Mouse (Mus musculus) Patski (cell line): ENCODE measurements around the gene Os9. TPM values are rescaled to one million over a fixed set of nuclear protein-coding genes. Genes with fewer than 3 reads are reported as not detected.

Source experiments
- ATAC-seq: fragments of 100-300 bp; one replicate; pipeline ENCODE4 v1.8.0; 2021
- CTCF ChIA-PET: fragments of 350-600 bp; sonication (Branson Sonifier 250); formaldehyde crosslinking; loops from one replicate; lab custom pipeline; 2022; ENCODE audit warnings: inconsistent platforms; lab: Charles Lee
- POLR2A ChIA-PET: fragments of 350-600 bp; sonication (Branson Sonifier 250); formaldehyde crosslinking; loops from one replicate; lab custom pipeline; 2022; ENCODE audit warnings: antibody characterized with exemption, inconsistent platforms; lab: Charles Lee
- DNase-seq: peaks from one replicate; pipeline ENCODE4 v3.0.0-alpha.2; 2011; ENCODE audit warnings: low read depth, low spot score
- H3K27me3 ChIP-seq: fragments of 371-371 bp; one replicate; pipeline ENCODE4 v1.5.1; 2021
- CTCF ChIP-seq: fragments of 100-300 bp; IDR thresholded peaks from one replicate; pipeline ENCODE4 v1.5.1; 2021
- in situ Hi-C: fragments of 300-500 bp; cut with MboI; formaldehyde crosslinking; loops from 3 replicates; pipeline ENCODE4 v1.11.1; 2018; ENCODE audit warnings: low pct_unique_long_range_greater_than_20kb, mixed read lengths
- polyA plus RNA-seq: library from polyadenylated mRNA; unstranded; gene quantifications from one replicate; pipeline ENCODE4 v1.2.3, GENCODE M21; 2021

Gene Os9
- polyA plus RNA-seq, 1 experiment from 2014 or later, result 173 TPM

- ATAC-seq (no peak), DNase-seq (no peak)
- CTCF ChIA-PET, result no interaction called here
- POLR2A ChIA-PET, result interaction anchor here (0.5 kb wide), 1 partner anchor 1241 kb away, joined by 6 read pairs; no protein-coding TSS in a partner anchor
- H3K27me3 ChIP-seq, result no peaks in the 10 kb centered on the region
- TF ChIP-seq CTCF, result no peak
- in situ Hi-C loops, result no loop called here
These were observed 20.5 kb downstream of the Os9 start for GRCm38 (mm10) chr10:127100414-127100813.

- ChIA-PET POLR2A (no interaction called here), CTCF (interaction anchor here (2.0 kb wide), 1 partner anchor 14 kb away, joined by 8 read pairs; no protein-coding TSS in a partner anchor)
- TF ChIP-seq CTCF, result no peak
- in situ Hi-C loops, result no loop called here
- no peaks in the 10 kb centered on the region for H3K27me3 ChIP-seq
- DNase-seq, result no peak
- ATAC-seq, result no peak
These were observed 21.1 kb downstream of the Os9 start for GRCm38 (mm10) chr10:127099868-127100267.

- ChIA-PET POLR2A (no interaction called here), CTCF (interaction anchor here (2.0 kb wide), 1 partner anchor 15 kb away, joined by 8 read pairs; no protein-coding TSS in a partner anchor)
- H3K27me3 ChIP-seq, result no peaks in the 10 kb centered on the region
- in situ Hi-C loops, result no loop called here
- DNase-seq (no peak), ATAC-seq (no peak)
- no peak for TF ChIP-seq CTCF
These were observed 21.7 kb downstream of the Os9 start for GRCm38 (mm10) chr10:127099191-127099590.

- no peaks in the 10 kb centered on the region for H3K27me3 ChIP-seq
- POLR2A ChIA-PET, result no interaction called here
- DNase-seq (no peak), ATAC-seq (no peak)
- CTCF ChIA-PET, result interaction anchor here (2.0 kb wide), 1 partner anchor 16 kb away, joined by 8 read pairs; no protein-coding TSS in a partner anchor
- in situ Hi-C loops, result no loop called here
- no peak for TF ChIP-seq CTCF
These were observed 22.4 kb downstream of the Os9 start for GRCm38 (mm10) chr10:127098514-127098913.

GRCm38 (mm10) chr10:127094382-127094802, 26.5 kb downstream of the Os9 start:
- DNase-seq, result peak; percentile 75
- CTCF ChIA-PET, result interaction anchor here (0.9 kb wide), 1 partner anchor 13 kb away, joined by 3 read pairs; no protein-coding TSS in a partner anchor

GRCm38 (mm10) chr10:127092742-127093141, 28.2 kb downstream of the Os9 start:
- no peak for TF ChIP-seq CTCF
- ChIA-PET POLR2A (no interaction called here), CTCF (interaction anchor here (1.4 kb wide), 1 partner anchor 17 kb away, joined by 3 read pairs; no protein-coding TSS in a partner anchor)
- ATAC-seq (no peak), DNase-seq (no peak)
- in situ Hi-C loops, result no loop called here
- no peaks in the 10 kb centered on the region for H3K27me3 ChIP-seq

More at GRCm38 (mm10) chr10:127094382-127094802, 26.5 kb downstream of the Os9 start:
- POLR2A ChIA-PET, result no interaction called here
- no peaks in the 10 kb centered on the region for H3K27me3 ChIP-seq
- no peak for TF ChIP-seq CTCF
- peak; percentile 57 for ATAC-seq
- in situ Hi-C loops, result no loop called here

- DNase-seq, result no peak
- CTCF ChIA-PET, result interaction anchor here (1.4 kb wide), 1 partner anchor 16 kb away, joined by 3 read pairs; no protein-coding TSS in a partner anchor
- peak; percentile 38 for ATAC-seq
- H3K27me3 ChIP-seq, result no peaks in the 10 kb centered on the region
- TF ChIP-seq CTCF, result no peak
- in situ Hi-C loops, result no loop called here
- POLR2A ChIA-PET, result interaction anchor here (0.6 to 1.5 kb wide), 2 partner anchors 29 to 328 kb away, joined by 3 read pairs; partner anchors contain the start of gene Cdk4
These were observed 29.2 kb downstream of the Os9 start for GRCm38 (mm10) chr10:127091507-127092396.

GRCm38 (mm10) chr10:127090560-127091411, 30.1 kb downstream of the Os9 start:
- DNase-seq, result no peak
- no peaks in the 10 kb centered on the region for H3K27me3 ChIP-seq
- no peak for ATAC-seq
- no peak for TF ChIP-seq CTCF
- ChIA-PET CTCF (no interaction called here), POLR2A (interaction anchor here (1.5 kb wide), 1 partner anchor 28 kb away, joined by 3 read pairs; the partner anchor contains the start of gene Cdk4)
- in situ Hi-C loops, result no loop called here

- peaks cover under 1% of the 10 kb centered on the region for H3K27me3 ChIP-seq
- no peak for TF ChIP-seq CTCF
- CTCF ChIA-PET, result no interaction called here
- in situ Hi-C loops, result no loop called here
- DNase-seq (no peak), ATAC-seq (no peak)
- POLR2A ChIA-PET, result no interaction called here
These were observed 35.3 kb downstream of the Os9 start for GRCm38 (mm10) chr10:127085633-127086032.

- ChIA-PET CTCF (no interaction called here), POLR2A (no interaction called here)
- TF ChIP-seq CTCF, result no peak
- in situ Hi-C loops, result no loop called here
- ATAC-seq (no peak), DNase-seq (no peak)
- H3K27me3 ChIP-seq, result peaks cover 7% of the 10 kb centered on the region
These were observed 35.9 kb downstream of the Os9 start for GRCm38 (mm10) chr10:127085052-127085451.
